Mouse (Mus musculus): ENCODE measurements around the gene Ugt1a9.

Ugt1a9 gene

GRCm38 (mm10) chr1:88235046-88235893 lies 164.7 kb downstream of the Ugt1a9 start:
- no peak for DNase-seq (ENCODE audit: low read depth, low spot score)

- DNase-seq (ENCODE audit: low read depth, low spot score) = no peak
Measured at GRCm38 (mm10) chr1:88235894-88236415, 165.4 kb downstream of the Ugt1a9 start.

- no peak for DNase-seq (ENCODE audit: low read depth, low spot score)
Measured at GRCm38 (mm10) chr1:88237311-88237710, 166.7 kb downstream of the Ugt1a9 start.

GRCm38 (mm10) chr1:88238771-88239170 lies 168.2 kb downstream of the Ugt1a9 start:
- no peak for DNase-seq (ENCODE audit: low read depth, low spot score)

GRCm38 (mm10) chr1:88240072-88240471 lies 169.5 kb downstream of the Ugt1a9 start:
- no peak for DNase-seq (ENCODE audit: low read depth, low spot score)

GRCm38 (mm10) chr1:88240579-88240978 lies 170.0 kb downstream of the Ugt1a9 start:
- no peak for DNase-seq (ENCODE audit: low read depth, low spot score)

- DNase-seq (ENCODE audit: low read depth, low spot score) = no peak
Measured at GRCm38 (mm10) chr1:88243861-88244260, 173.3 kb downstream of the Ugt1a9 start.

- DNase-seq (ENCODE audit: low read depth, low spot score) = no peak
Measured at GRCm38 (mm10) chr1:88245881-88246280, 175.3 kb downstream of the Ugt1a9 start.

GRCm38 (mm10) chr1:88246386-88246785 lies 175.8 kb downstream of the Ugt1a9 start:
- no peak for DNase-seq (ENCODE audit: low read depth, low spot score)

GRCm38 (mm10) chr1:88247660-88248059 lies 177.1 kb downstream of the Ugt1a9 start:
- no peak for DNase-seq (ENCODE audit: low read depth, low spot score)

- no peak for DNase-seq (ENCODE audit: low read depth, low spot score)
Measured at GRCm38 (mm10) chr1:88248658-88249057, 178.1 kb downstream of the Ugt1a9 start.

- DNase-seq (ENCODE audit: low read depth, low spot score) = no peak
Measured at GRCm38 (mm10) chr1:88249596-88249995, 179.0 kb downstream of the Ugt1a9 start.

GRCm38 (mm10) chr1:88250023-88250422 lies 179.4 kb downstream of the Ugt1a9 start:
- DNase-seq (ENCODE audit: low read depth, low spot score) = no peak

- DNase-seq (ENCODE audit: low read depth, low spot score) = no peak
Measured at GRCm38 (mm10) chr1:88253106-88253505, 182.5 kb downstream of the Ugt1a9 start.

GRCm38 (mm10) chr1:88253540-88253939 lies 182.9 kb downstream of the Ugt1a9 start:
- DNase-seq (ENCODE audit: low read depth, low spot score) = no peak

- DNase-seq (ENCODE audit: low read depth, low spot score) = no peak
Measured at GRCm38 (mm10) chr1:88254793-88255465, 184.3 kb downstream of the Ugt1a9 start.

- no peak for DNase-seq (ENCODE audit: low read depth, low spot score)
Measured at GRCm38 (mm10) chr1:88255466-88255857, 184.9 kb downstream of the Ugt1a9 start.

- DNase-seq (ENCODE audit: low read depth, low spot score) = no peak
Measured at GRCm38 (mm10) chr1:88255989-88256754, 185.6 kb downstream of the Ugt1a9 start.

GRCm38 (mm10) chr1:88256886-88257663 lies 186.5 kb downstream of the Ugt1a9 start:
- DNase-seq (ENCODE audit: low read depth, low spot score) = no peak

- DNase-seq (ENCODE audit: low read depth, low spot score) = no peak
Measured at GRCm38 (mm10) chr1:88257681-88258080, 187.1 kb downstream of the Ugt1a9 start.

- no peak for DNase-seq (ENCODE audit: low read depth, low spot score)
Measured at GRCm38 (mm10) chr1:88258361-88258760, 187.8 kb downstream of the Ugt1a9 start.

Data from R1 (cell line).